In the genomic region with DNA sequence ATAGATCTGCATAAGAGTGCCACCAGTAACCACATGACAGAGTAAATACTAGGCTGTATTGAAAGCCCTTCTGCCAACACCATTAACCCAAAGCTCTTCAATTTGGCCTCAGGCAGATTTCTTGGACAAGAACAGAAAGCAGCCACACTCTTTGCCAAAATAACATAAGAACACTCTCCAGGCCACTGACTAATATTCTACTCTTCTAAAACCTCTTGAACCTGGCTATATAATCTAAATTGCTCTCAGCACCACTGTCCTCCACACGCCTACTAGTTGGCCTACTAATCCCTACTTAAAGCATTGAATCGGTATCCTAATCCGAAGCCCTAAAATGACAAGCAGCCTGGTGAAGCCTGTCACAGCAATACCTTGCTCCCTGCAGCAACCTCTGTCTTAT, we compare ENCODE assay signal across 29 mouse cellular contexts.
"Had no signal": no experiment of that assay in that cellular context is flagged by ENCODE, and none has a peak within 500 bp of the region (broad histone marks: within the 10 kb centered on the region; RNA-seq: fewer than 3 reads in every experiment).

No protein-coding gene starts in this region.

- ATAC-seq: forebrain, embryonic 13.5 days; forebrain, embryonic 14.5 days; forebrain, embryonic 15.5 days; forebrain, embryonic 16.5 days; forebrain, postnatal 0 days had no signal

- H3K4me2 ChIP-seq: embryonic facial prominence, embryonic 12.5 days; embryonic facial prominence, embryonic 13.5 days; embryonic facial prominence, embryonic 15.5 days; forebrain, embryonic 12.5 days; forebrain, embryonic 13.5 days; forebrain, embryonic 15.5 days; heart, embryonic 11.5 days had no signal

- H3K9me3 ChIP-seq: embryonic facial prominence, embryonic 12.5 days; embryonic facial prominence, embryonic 13.5 days; embryonic facial prominence, embryonic 15.5 days; forebrain, embryonic 10.5 days; forebrain, embryonic 12.5 days; forebrain, embryonic 13.5 days; forebrain, embryonic 15.5 days; heart, embryonic 10.5 days had no signal

- H3K27me3 ChIP-seq: embryonic facial prominence, embryonic 12.5 days; embryonic facial prominence, embryonic 13.5 days; embryonic facial prominence, embryonic 15.5 days; forebrain, embryonic 12.5 days; forebrain, embryonic 13.5 days; forebrain, embryonic 15.5 days had no signal

- H3K4me3 ChIP-seq: embryonic facial prominence, embryonic 12.5 days; embryonic facial prominence, embryonic 13.5 days; embryonic facial prominence, embryonic 15.5 days; erythroblast, embryonic 14.5 days; forebrain, embryonic 10.5 days; forebrain, embryonic 12.5 days; forebrain, embryonic 13.5 days; forebrain, embryonic 15.5 days; gastrocnemius, adult 2 months; heart, adult 2 months; heart, embryonic 10.5 days had no signal

- H3K4me1 ChIP-seq: forebrain, embryonic 10.5 days; forebrain, embryonic 12.5 days; forebrain, embryonic 13.5 days; forebrain, embryonic 15.5 days had no signal

- H3K27ac ChIP-seq: embryonic facial prominence, embryonic 12.5 days; embryonic facial prominence, embryonic 13.5 days; embryonic facial prominence, embryonic 15.5 days; forebrain, embryonic 10.5 days; forebrain, embryonic 12.5 days; forebrain, embryonic 13.5 days; forebrain, embryonic 15.5 days; gastrocnemius, adult 2 months; heart, adult 2 months; heart, embryonic 10.5 days had no signal

- H3K36me3 ChIP-seq: embryonic facial prominence, embryonic 12.5 days; embryonic facial prominence, embryonic 13.5 days; embryonic facial prominence, embryonic 15.5 days; forebrain, embryonic 10.5 days; forebrain, embryonic 12.5 days; forebrain, embryonic 15.5 days; heart, embryonic 10.5 days had no signal

- H3K9ac ChIP-seq: embryonic facial prominence, embryonic 12.5 days; embryonic facial prominence, embryonic 13.5 days; embryonic facial prominence, embryonic 15.5 days; forebrain, embryonic 12.5 days; forebrain, embryonic 13.5 days; forebrain, embryonic 15.5 days; forebrain, postnatal 0 days had no signal

- DNase-seq: cerebellum, adult 2 months; cerebellum, adult 8-10 months; cerebellum, adult 9-10 months; cerebellum, adult 9-11 months; cerebellum, postnatal 14 days; cerebellum, postnatal 25 days; cerebellum, postnatal 36 days; embryo, embryonic 11 days; forebrain, postnatal 0 days; gastrocnemius, adult 2 months; gastrocnemius, postnatal 10 days; gastrocnemius, postnatal 14 days; gastrocnemius, postnatal 25 days; gastrocnemius, postnatal 36 days; heart, adult 11 months; heart, adult 18-20 months; heart, adult 2 months had no signal
